Mouse (Mus musculus): ENCODE data around the gene Olfr1229. TPM values are rescaled to one million over a fixed set of nuclear protein-coding genes. Genes with fewer than 3 reads are reported as not detected.

The Olfr1229 gene
- not detected for total RNA-seq (2021)
- long read RNA-seq, experiment 1: 0 reads
- long read RNA-seq, experiment 2: 0 reads

- H3K27ac ChIP-seq: no peak within 1 kb of the TSS
- no peak within 1 kb of the TSS for H3K4me3 ChIP-seq
- DNase-seq (ENCODE audit: low spot score in 2 of 2): no peak
- TF ChIP-seq CTCF (conservative IDR thresholded peaks at IDR 0.05): no peak
Observed at GRCm38 (mm10) chr2:89287914-89288313, at the start of gene Olfr1229. TSS of gene Olfr1229 (minus strand) at chr2:89288014.

- no peak for DNase-seq (ENCODE audit: low spot score in 2 of 2)
- Histone ChIP-seq H3K4me3 (no peak within 1 kb of the TSS), H3K27ac (no peak within 1 kb of the TSS)
- no peak for TF ChIP-seq CTCF (conservative IDR thresholded peaks at IDR 0.05)
Observed at GRCm38 (mm10) chr2:89329575-89329974, 41.8 kb upstream of the Olfr1229 start, which contains the start of gene Olfr1232. TSS of gene Olfr1232 (minus strand) at chr2:89329675.

- no peak within 1 kb of the TSS for H3K4me3 ChIP-seq
- H3K27ac ChIP-seq: no peak within 1 kb of the TSS
- TF ChIP-seq CTCF (conservative IDR thresholded peaks at IDR 0.05): no peak
- no peak for DNase-seq (ENCODE audit: low spot score in 2 of 2)
Observed at GRCm38 (mm10) chr2:89306974-89307373, 19.2 kb upstream of the Olfr1229 start, which contains the start of gene Olfr1231. TSS of gene Olfr1231 (minus strand) at chr2:89307074.

GRCm38 (mm10) chr2:89297168-89297567 lies 9.4 kb upstream of the Olfr1229 start, which contains the start of gene Olfr1230:
TSS of gene Olfr1230 (minus strand) at chr2:89297268.
- DNase-seq (ENCODE audit: low spot score in 2 of 2): no peak
- no peak within 1 kb of the TSS for H3K4me3 ChIP-seq
- no peak for TF ChIP-seq CTCF (conservative IDR thresholded peaks at IDR 0.05)
- no peak within 1 kb of the TSS for H3K27ac ChIP-seq

GRCm38 (mm10) chr2:89253962-89254361 lies 33.9 kb downstream of the Olfr1229 start, which contains the start of gene Olfr1228:
TSS of gene Olfr1228 (minus strand) at chr2:89254062.
- no peak for TF ChIP-seq CTCF (conservative IDR thresholded peaks at IDR 0.05)
- Histone ChIP-seq H3K27ac (no peak within 1 kb of the TSS), H3K4me3 (no peak within 1 kb of the TSS)
- no peak for DNase-seq (ENCODE audit: low spot score in 2 of 2)

Other genes starting within 250 kb of the Olfr1229 start
- not detected for gene Olfr1218, start 226.8 kb downstream of the Olfr1229 start, total RNA-seq (2021)
- not detected for gene Olfr1219, start 204.5 kb downstream of the Olfr1229 start, total RNA-seq (2021)
- gene Olfr1220, start 181.2 kb downstream of the Olfr1229 start, total RNA-seq (2021): not detected
- not detected for gene Olfr1221, start 170.7 kb downstream of the Olfr1229 start, total RNA-seq (2021)
- gene Olfr1222, start 155.0 kb downstream of the Olfr1229 start, total RNA-seq (2021): not detected
- not detected for gene Olfr1223, start 136.5 kb downstream of the Olfr1229 start, total RNA-seq (2021)
- not detected for gene Olfr1224-ps1, start 123.9 kb downstream of the Olfr1229 start, total RNA-seq (2021)
- gene Olfr1225, start 113.3 kb downstream of the Olfr1229 start, total RNA-seq (2021): not detected
- not detected for gene Olfr1226, start 88.0 kb downstream of the Olfr1229 start, total RNA-seq (2021)
- not detected for gene Olfr1228, start 34.0 kb downstream of the Olfr1229 start, total RNA-seq (2021)
- gene Olfr1230, start 9.3 kb upstream of the Olfr1229 start, total RNA-seq (2021): not detected
- not detected for gene Olfr1231, start 19.1 kb upstream of the Olfr1229 start, total RNA-seq (2021)
- not detected for gene Olfr1232, start 41.7 kb upstream of the Olfr1229 start, total RNA-seq (2021)
- gene Olfr1233, start 54.4 kb upstream of the Olfr1229 start, total RNA-seq (2021): not detected
- not detected for gene Olfr1234, start 76.9 kb upstream of the Olfr1229 start, total RNA-seq (2021)
- gene Olfr1238, start 121.7 kb upstream of the Olfr1229 start, total RNA-seq (2021): not detected
- not detected for gene Olfr1239, start 132.4 kb upstream of the Olfr1229 start, total RNA-seq (2021)
- gene Olfr1240, start 155.0 kb upstream of the Olfr1229 start, total RNA-seq (2021): not detected
- not detected for gene Olfr1241, start 199.1 kb upstream of the Olfr1229 start, total RNA-seq (2021)
- gene Olfr1242, start 210.3 kb upstream of the Olfr1229 start, total RNA-seq (2021): not detected
- gene Olfr1243, start 243.5 kb upstream of the Olfr1229 start, total RNA-seq (2021): not detected